Mouse (Mus musculus) lung, embryonic 16.5 days (tissue): Measurements from ENCODE around the gene Cwh43. TPM values are rescaled to one million over a fixed set of nuclear protein-coding genes. Genes with fewer than 3 reads are reported as not detected.
A peak's percentile ranks its signal among the peaks of the same experiment; 100 is the strongest.
"Not testable (repeated sequence)": the region's sequence is repeated elsewhere in the genome, so short reads cannot be mapped to it uniquely, and the experiment has no call there.

Experiments used
- ATAC-seq: fragments of 200-750 bp; cut with Nextera tagmentation; 2 replicates; pipeline ENCODE4 v1.8.0; 2017; ENCODE audit warnings: low read depth, mild to moderate bottlenecking, moderate library complexity
- H3K27ac ChIP-seq: fragments of 300-500 bp; sonication (generic); 2 replicates; pipeline ENCODE4 v1.5.1; 2014; ENCODE audit warnings: mild to moderate bottlenecking, control low read depth, low read length
- H3K27me3 ChIP-seq: fragments of 300-500 bp; sonication (generic); 2 replicates; pipeline ENCODE4 v1.6.1; 2014; ENCODE audit warnings: low read depth, low read length, mixed read lengths; ENCODE audit not compliant: control insufficient read depth, insufficient read depth
- H3K36me3 ChIP-seq: fragments of 300-500 bp; sonication (generic); 2 replicates; pipeline ENCODE4 v1.6.1; 2014; ENCODE audit warnings: low read length; ENCODE audit not compliant: control insufficient read depth, insufficient read depth
- H3K4me1 ChIP-seq: fragments of 300-500 bp; sonication (generic); replicated peaks from 2 replicates; pipeline ENCODE4 v1.6.1; 2014; ENCODE audit warnings: low read length, mixed read lengths; ENCODE audit not compliant: control insufficient read depth, insufficient read depth
- H3K4me2 ChIP-seq: fragments of 300-500 bp; sonication (generic); 2 replicates; pipeline ENCODE4 v1.6.1; 2014; ENCODE audit warnings: low read depth, low read length, control low read depth
- H3K4me3 ChIP-seq: fragments of 300-500 bp; sonication (generic); 2 replicates; pipeline ENCODE4 v1.5.1; 2014; ENCODE audit warnings: mild to moderate bottlenecking, low read length, control low read depth
- H3K9ac ChIP-seq: fragments of 300-500 bp; sonication (generic); 2 replicates; pipeline ENCODE4 v1.6.1; 2014; ENCODE audit warnings: low read length, control low read depth
- H3K9me3 ChIP-seq: fragments of 300-500 bp; sonication (generic); 2 replicates; pipeline ENCODE4 v1.6.1; 2016; ENCODE audit warnings: low read length; ENCODE audit not compliant: control insufficient read depth
- WGBS: fragments of 180-500 bp; shearing (Covaris S2); extraction: QIAGEN DNeasy Blood & Tissue Kit; methylation state at CpG from one replicate; pipeline ENCODE4 v1.1.7; 2014; 5-methylcytosine and 5-hydroxymethylcytosine counted together
- polyA plus RNA-seq: library from polyadenylated mRNA; unstranded; fragments of >200 nt; fragmentation: Nextera tagmentation; extraction: Ambion mirVana; gene quantifications from 2 replicates; pipeline ENCODE4 v1.2.1, GENCODE M21; 2015

Cwh43 gene
- polyA plus RNA-seq, 1 experiment from 2014 or later = 0.06 TPM

- not testable (repeated sequence) for H3K4me3 ChIP-seq, H3K27me3 ChIP-seq, ATAC-seq, H3K27ac ChIP-seq, H3K36me3 ChIP-seq, H3K9ac ChIP-seq, H3K9me3 ChIP-seq, H3K4me1 ChIP-seq, H3K4me2 ChIP-seq
- WGBS = 75% methylated on average over 1 of the region's 1 CpGs
Measured at GRCm38 (mm10) chr5:73482381-73482780, 76.5 kb downstream of the Cwh43 start.

GRCm38 (mm10) chr5:73484016-73484615, 78.2 kb downstream of the Cwh43 start:
- Histone ChIP-seq H3K27ac (no peak overlapping the region), H3K4me2 (no peak overlapping the region), H3K4me1 (no peaks in the 10 kb centered on the region), H3K27me3 (no peaks in the 10 kb centered on the region), H3K4me3 (no peak overlapping the region), H3K9ac (no peak overlapping the region), H3K36me3 (no peaks in the 10 kb centered on the region), H3K9me3 (no peaks in the 10 kb centered on the region)
- ATAC-seq = no peak
- WGBS = 76% methylated on average over 5 of the region's 5 CpGs

- Histone ChIP-seq H3K4me1 (peaks cover 7% of the 10 kb centered on the region), H3K27ac (no peak overlapping the region), H3K9me3 (no peaks in the 10 kb centered on the region), H3K9ac (no peak overlapping the region), H3K4me2 (no peak overlapping the region), H3K4me3 (no peak overlapping the region), H3K36me3 (no peaks in the 10 kb centered on the region), H3K27me3 (no peaks in the 10 kb centered on the region)
- 59% methylated on average over 4 of the region's 4 CpGs for WGBS
- ATAC-seq = no peak
Measured at GRCm38 (mm10) chr5:73486451-73486850, 80.6 kb downstream of the Cwh43 start.

GRCm38 (mm10) chr5:73489915-73490314, 84.0 kb downstream of the Cwh43 start:
- H3K27me3 ChIP-seq = no peaks in the 10 kb centered on the region
- no peak for ATAC-seq
- peak overlapping the region; percentile 68 for H3K9ac ChIP-seq
- H3K4me3 ChIP-seq = peak overlapping the region; percentile 94
- no peaks in the 10 kb centered on the region for H3K9me3 ChIP-seq
- H3K4me2 ChIP-seq = peak overlapping the region; percentile 95
- H3K36me3 ChIP-seq = no peaks in the 10 kb centered on the region
- 4% methylated on average over 14 of the region's 14 CpGs for WGBS
- peak overlapping the region; percentile 75 for H3K27ac ChIP-seq
- peaks cover 12% of the 10 kb centered on the region for H3K4me1 ChIP-seq

- Histone ChIP-seq H3K27ac (peak overlapping the region; percentile 94), H3K9me3 (no peaks in the 10 kb centered on the region), H3K36me3 (no peaks in the 10 kb centered on the region), H3K4me2 (peak overlapping the region; percentile 96), H3K9ac (peak overlapping the region; percentile 77), H3K4me1 (peaks cover 12% of the 10 kb centered on the region), H3K4me3 (peak overlapping the region; percentile 94), H3K27me3 (no peaks in the 10 kb centered on the region)
- peak; percentile 98 for ATAC-seq
- WGBS = 0% methylated on average over 35 of the region's 37 CpGs
Measured at GRCm38 (mm10) chr5:73490596-73491073, 84.8 kb downstream of the Cwh43 start.

GRCm38 (mm10) chr5:73491074-73491836, 85.4 kb downstream of the Cwh43 start:
- ATAC-seq = peak; percentile 34
- Histone ChIP-seq H3K4me3 (peak overlapping the region; percentile 94), H3K4me1 (peaks cover 12% of the 10 kb centered on the region), H3K27ac (peak overlapping the region; percentile 94), H3K9ac (peak overlapping the region; percentile 77), H3K27me3 (no peaks in the 10 kb centered on the region), H3K9me3 (no peaks in the 10 kb centered on the region), H3K4me2 (peak overlapping the region; percentile 96), H3K36me3 (no peaks in the 10 kb centered on the region)
- WGBS = under 1% methylated on average over 53 of the region's 70 CpGs

GRCm38 (mm10) chr5:73491837-73492720, 86.2 kb downstream of the Cwh43 start:
- no peaks in the 10 kb centered on the region for H3K27me3 ChIP-seq
- H3K4me2 ChIP-seq = peak overlapping the region; percentile 96
- ATAC-seq = peak; percentile 66
- H3K36me3 ChIP-seq = no peaks in the 10 kb centered on the region
- peak overlapping the region; percentile 77 for H3K9ac ChIP-seq
- peak overlapping the region; percentile 94 for H3K4me3 ChIP-seq
- WGBS = 0% methylated on average over 57 of the region's 59 CpGs
- H3K4me1 ChIP-seq = peaks cover 12% of the 10 kb centered on the region
- H3K27ac ChIP-seq = peak overlapping the region; percentile 94; the same call in 1 of the 2 replicates
- H3K9me3 ChIP-seq = no peaks in the 10 kb centered on the region

GRCm38 (mm10) chr5:73497401-73497800, 91.5 kb downstream of the Cwh43 start:
- no peaks in the 10 kb centered on the region for H3K9me3 ChIP-seq
- peaks cover 5% of the 10 kb centered on the region for H3K4me1 ChIP-seq
- no peaks in the 10 kb centered on the region for H3K36me3 ChIP-seq
- H3K9ac ChIP-seq = no peak overlapping the region
- H3K27ac ChIP-seq = no peak overlapping the region
- ATAC-seq = no peak
- no peaks in the 10 kb centered on the region for H3K27me3 ChIP-seq
- H3K4me2 ChIP-seq = no peak overlapping the region
- WGBS = 55% methylated on average over 3 of the region's 3 CpGs
- H3K4me3 ChIP-seq = no peak overlapping the region

- H3K27me3 ChIP-seq = no peaks in the 10 kb centered on the region
- H3K4me1 ChIP-seq = no peaks in the 10 kb centered on the region
- no peak overlapping the region for H3K4me3 ChIP-seq
- H3K36me3 ChIP-seq = no peaks in the 10 kb centered on the region
- WGBS = 67% methylated on average over 8 of the region's 8 CpGs
- no peak overlapping the region for H3K9ac ChIP-seq
- no peak overlapping the region for H3K27ac ChIP-seq
- ATAC-seq = no peak
- no peaks in the 10 kb centered on the region for H3K9me3 ChIP-seq
- H3K4me2 ChIP-seq = no peak overlapping the region
Measured at GRCm38 (mm10) chr5:73498559-73498958, 92.7 kb downstream of the Cwh43 start.
